In genomic region chr14:26667991-26668370, GRCm38 (mm10) we compare ENCODE assay signal across 8 mouse cellular contexts. TPM values are rescaled to one million over a fixed set of nuclear protein-coding genes. Genes with fewer than 3 reads are reported as not detected.
A peak's percentile ranks its signal among the peaks of the same experiment; 100 is the strongest.
DNase-seq lines count a peak whose midpoint lies in the region; ATAC-seq and TF ChIP-seq lines count a peak whose summit lies in the region.

No protein-coding gene starts in this region.

- no peak for ATAC-seq in hindbrain, embryonic 16.5 days
- no peak for ATAC-seq in midbrain, postnatal 0 days (ENCODE audit: low FRiP score)

- H3K36me3 ChIP-seq in embryonic facial prominence, embryonic 10.5 days (replicated peaks), result peaks cover 31% of the 10 kb centered on the region
- H3K36me3 ChIP-seq in hindbrain, embryonic 16.5 days (ENCODE audit: control insufficient read depth, insufficient read depth, low read length), result peaks cover 9% of the 10 kb centered on the region
- peaks cover 9% of the 10 kb centered on the region for H3K36me3 ChIP-seq in midbrain, postnatal 0 days (ENCODE audit: insufficient read depth, low read length)

- peak overlapping the region; percentile 68 for H3K4me3 ChIP-seq in layer of hippocampus, adult 2 months
- peak overlapping the region; percentile 98 for H3K4me3 ChIP-seq in embryonic facial prominence, embryonic 10.5 days
- H3K4me3 ChIP-seq in hindbrain, embryonic 16.5 days (ENCODE audit: low read length), result peak overlapping the region; percentile 73
- peak overlapping the region; percentile 95 for H3K4me3 ChIP-seq in midbrain, postnatal 0 days (ENCODE audit: low read depth, low read length)

- no peaks in the 10 kb centered on the region for H3K27me3 ChIP-seq in embryonic facial prominence, embryonic 10.5 days (replicated peaks; ENCODE audit: low read depth, poor library complexity, severe bottlenecking)
- no peaks in the 10 kb centered on the region for H3K27me3 ChIP-seq in hindbrain, embryonic 16.5 days (replicated peaks; ENCODE audit: control insufficient read depth, insufficient read depth, low read length)
- no peaks in the 10 kb centered on the region for H3K27me3 ChIP-seq in midbrain, postnatal 0 days (ENCODE audit: insufficient read depth, low read length)

- H3K9ac ChIP-seq in hindbrain, embryonic 16.5 days (ENCODE audit: low read depth, low read length), result peak overlapping the region; percentile 78
- peak overlapping the region; percentile 84 for H3K9ac ChIP-seq in midbrain, postnatal 0 days (replicated peaks; ENCODE audit: low read length, poor library complexity, severe bottlenecking)

- H3K4me2 ChIP-seq in hindbrain, embryonic 16.5 days (ENCODE audit: low read length), result peak overlapping the region; percentile 99
- H3K4me2 ChIP-seq in midbrain, postnatal 0 days (ENCODE audit: low read depth, low read length, poor library complexity, severe bottlenecking), result peak overlapping the region; percentile 85

- WGBS in embryonic facial prominence, embryonic 10.5 days, result 23% methylated on average over 6 of the region's 6 CpGs
- 33% methylated on average over 6 of the region's 6 CpGs for WGBS in hindbrain, embryonic 16.5 days
- 27% methylated on average over 6 of the region's 6 CpGs for WGBS in midbrain, postnatal 0 days

- no peaks in the 10 kb centered on the region for H3K9me3 ChIP-seq in embryonic facial prominence, embryonic 10.5 days
- H3K9me3 ChIP-seq in hindbrain, embryonic 16.5 days (ENCODE audit: control insufficient read depth, low read length), result no peaks in the 10 kb centered on the region
- H3K9me3 ChIP-seq in midbrain, postnatal 0 days (ENCODE audit: low read length), result no peaks in the 10 kb centered on the region

- DNase-seq in layer of hippocampus, adult 2 months (ENCODE audit: low spot score in 2 of 2), result no peak
- DNase-seq in layer of hippocampus, postnatal 10 days (ENCODE audit: low spot score in 2 of 2), result no peak
- peak; percentile 11 for DNase-seq in embryonic facial prominence, embryonic 10.5 days (ENCODE audit: low spot score)
- DNase-seq in midbrain, postnatal 0 days (ENCODE audit: low spot score), result no peak
- DNase-seq in embryo, embryonic 10 days (ENCODE audit: low spot score), result no peak
- DNase-seq in right cerebral cortex, adult 18-20 months, result no peak
- DNase-seq in adipocyte (ENCODE audit: low spot score), result no peak

- H3K4me1 ChIP-seq in embryonic facial prominence, embryonic 10.5 days, result peaks cover 30% of the 10 kb centered on the region
- H3K4me1 ChIP-seq in hindbrain, embryonic 16.5 days (ENCODE audit: control insufficient read depth, insufficient read depth, low read depth, low read length), result peaks cover 20% of the 10 kb centered on the region
- 0 out of 2 replicates have a peak, but pooled peaks cover 5% of the 10 kb centered on the region for H3K4me1 ChIP-seq in midbrain, postnatal 0 days (ENCODE audit: insufficient read depth, low read length)

- no peak for TF ChIP-seq CTCF in layer of hippocampus, adult 2 months (conservative IDR thresholded peaks at IDR 0.05)
- TF ChIP-seq CTCF in midbrain, postnatal 0 days (IDR thresholded peaks at IDR 0.05), result no peak

- peak overlapping the region; percentile 96; the same call in 1 of the 2 replicates for H3K27ac ChIP-seq in layer of hippocampus, adult 2 months
- peak overlapping the region; percentile 96 for H3K27ac ChIP-seq in embryonic facial prominence, embryonic 10.5 days (replicated peaks)
- no peak overlapping the region for H3K27ac ChIP-seq in hindbrain, embryonic 16.5 days (ENCODE audit: low read depth, low read length)
- 0 out of 2 replicates have a peak overlapping the region, but pooled peaks have one; percentile 87 for H3K27ac ChIP-seq in midbrain, postnatal 0 days (ENCODE audit: low read depth, low read length)

RNA-seq across cellular contexts. Expression of gene Pde12, which starts 1.7 kb away (rescaled TPM):
- 1 to 10 TPM; 7.8 to 8.5 TPM for total RNA-seq in layer of hippocampus, adult 2 months (2021)
- total RNA-seq in layer of hippocampus, postnatal 10 days (2021), result 1 to 10 TPM; 8.9 to 9.4 TPM
- 11.6 and 12.5 TPM in 2 replicates for polyA plus RNA-seq in embryonic facial prominence, embryonic 10.5 days (2016; fragmentation: Nextera tagmentation; extraction: Ambion mirVana)
- 9.9 and 11.1 TPM in 2 replicates for polyA plus RNA-seq in hindbrain, embryonic 16.5 days (2015; fragmentation: Nextera tagmentation; extraction: Ambion mirVana)
- 16.7 and 19.8 TPM in 2 replicates for total RNA-seq in midbrain, postnatal 0 days (2014; rRNA removed)
- polyA plus RNA-seq in midbrain, postnatal 0 days (2015; fragmentation: Nextera tagmentation; extraction: Ambion mirVana), result 10.2 and 10.5 TPM in 2 replicates

RNA-seq across cellular contexts. Expression of gene Dnah12, which starts 25.1 kb away (rescaled TPM):
- total RNA-seq in layer of hippocampus, adult 2 months (2021), result under 1 TPM; 0.20 to 0.87 TPM
- 1 to 10 TPM in 1 of 2 experiments, under 1 TPM in 1; 0.80 to 1.8 TPM for total RNA-seq in layer of hippocampus, postnatal 10 days (2021)
- polyA plus RNA-seq in embryonic facial prominence, embryonic 10.5 days (2016; fragmentation: Nextera tagmentation; extraction: Ambion mirVana), result not detected in 2 replicates
- polyA plus RNA-seq in hindbrain, embryonic 16.5 days (2015; fragmentation: Nextera tagmentation; extraction: Ambion mirVana), result 0.06 and 0.10 TPM in 2 replicates
- 0.60 and 0.66 TPM in 2 replicates for total RNA-seq in midbrain, postnatal 0 days (2014; rRNA removed)
- polyA plus RNA-seq in midbrain, postnatal 0 days (2015; fragmentation: Nextera tagmentation; extraction: Ambion mirVana), result 0.13 and 0.21 TPM in 2 replicates

RNA-seq across cellular contexts. Expression of gene Arf4, which starts 30.1 kb away (rescaled TPM):
- 100 to 1,000 TPM; 109 to 115 TPM for total RNA-seq in layer of hippocampus, adult 2 months (2021)
- 100 to 1,000 TPM; 160 to 169 TPM for total RNA-seq in layer of hippocampus, postnatal 10 days (2021)
- polyA plus RNA-seq in embryonic facial prominence, embryonic 10.5 days (2016; fragmentation: Nextera tagmentation; extraction: Ambion mirVana), result 501 and 504 TPM in 2 replicates
- polyA plus RNA-seq in hindbrain, embryonic 16.5 days (2015; fragmentation: Nextera tagmentation; extraction: Ambion mirVana), result 507 and 523 TPM in 2 replicates
- total RNA-seq in midbrain, postnatal 0 days (2014; rRNA removed), result 149 and 182 TPM in 2 replicates
- 404 TPM in 2 replicates for polyA plus RNA-seq in midbrain, postnatal 0 days (2015; fragmentation: Nextera tagmentation; extraction: Ambion mirVana)
